Mouse (Mus musculus): Measurements from ENCODE around the gene Notch2.

GRCm38 (mm10) chr3:98039666-98040456 is 26.5 kb downstream of the Notch2 start:
- no peak for TF ChIP-seq CTCF (IDR thresholded peaks at IDR 0.05)
- no peak for TF ChIP-seq EP300 (IDR thresholded peaks at IDR 0.05)

All from lung, postnatal 0 days (tissue).